Mouse (Mus musculus) heart, embryonic 11.5 days (tissue): Measurements from ENCODE around the gene C1ql1. TPM values are rescaled to one million over a fixed set of nuclear protein-coding genes. Genes with fewer than 3 reads are reported as not detected.

ENCODE experiments used
- ATAC-seq: fragments of 200-750 bp; cut with Nextera tagmentation; replicated peaks from 2 replicates; pipeline ENCODE4 v1.8.0; 2017; ENCODE audit warnings: moderate library complexity; ENCODE audit not compliant: insufficient number of reproducible peaks, low FRiP score, low TSS enrichment
- H3K27ac ChIP-seq: fragments of 300-500 bp; sonication (generic); 2 replicates; pipeline ENCODE4 v1.5.1; 2014; ENCODE audit warnings: mild to moderate bottlenecking, low read depth, low read length
- H3K27me3 ChIP-seq: fragments of 300-500 bp; sonication (generic); 2 replicates; pipeline ENCODE4 v1.6.1; 2014; ENCODE audit warnings: mild to moderate bottlenecking, low read length, mixed read lengths; ENCODE audit not compliant: control insufficient read depth, insufficient read depth
- H3K36me3 ChIP-seq: fragments of 300-500 bp; sonication (generic); 2 replicates; pipeline ENCODE4 v1.6.1; 2014; ENCODE audit warnings: mild to moderate bottlenecking, low read length, moderate library complexity, mixed read lengths; ENCODE audit not compliant: control insufficient read depth, insufficient read depth
- H3K4me1 ChIP-seq: fragments of 300-500 bp; sonication (generic); 2 replicates; pipeline ENCODE4 v1.6.1; 2014; ENCODE audit warnings: low read length; ENCODE audit not compliant: control insufficient read depth, insufficient read depth
- H3K4me2 ChIP-seq: fragments of 300-500 bp; sonication (generic); 2 replicates; pipeline ENCODE4 v1.6.1; 2014; ENCODE audit warnings: mild to moderate bottlenecking, moderate library complexity
- H3K4me3 ChIP-seq: fragments of 300-500 bp; sonication (generic); 2 replicates; pipeline ENCODE4 v1.5.1; 2014; ENCODE audit warnings: low read depth, low read length
- H3K9ac ChIP-seq: fragments of 300-500 bp; sonication (generic); 2 replicates; pipeline ENCODE4 v1.6.1; 2014; ENCODE audit warnings: mild to moderate bottlenecking, low read depth, low read length, moderate library complexity
- H3K9me3 ChIP-seq: fragments of 300-500 bp; sonication (generic); replicated peaks from 2 replicates; pipeline ENCODE4 v1.6.1; 2016; ENCODE audit warnings: low read length; ENCODE audit not compliant: control insufficient read depth
- WGBS: fragments of 180-500 bp; shearing (Covaris S2); extraction: QIAGEN DNeasy Blood & Tissue Kit; methylation state at CpG from one replicate; pipeline ENCODE4 v1.1.7; 2014; ENCODE audit not compliant: insufficient replicate concordance; 5-methylcytosine and 5-hydroxymethylcytosine counted together
- polyA plus RNA-seq: library from polyadenylated mRNA; unstranded; fragments of >200 nt; fragmentation: Nextera tagmentation; extraction: Ambion mirVana; gene quantifications from 2 replicates; pipeline ENCODE4 v1.2.1, GENCODE M21; 2014

Gene C1ql1
- polyA plus RNA-seq, 1 experiment from 2014 or later, result 0.76 TPM

DNA sequence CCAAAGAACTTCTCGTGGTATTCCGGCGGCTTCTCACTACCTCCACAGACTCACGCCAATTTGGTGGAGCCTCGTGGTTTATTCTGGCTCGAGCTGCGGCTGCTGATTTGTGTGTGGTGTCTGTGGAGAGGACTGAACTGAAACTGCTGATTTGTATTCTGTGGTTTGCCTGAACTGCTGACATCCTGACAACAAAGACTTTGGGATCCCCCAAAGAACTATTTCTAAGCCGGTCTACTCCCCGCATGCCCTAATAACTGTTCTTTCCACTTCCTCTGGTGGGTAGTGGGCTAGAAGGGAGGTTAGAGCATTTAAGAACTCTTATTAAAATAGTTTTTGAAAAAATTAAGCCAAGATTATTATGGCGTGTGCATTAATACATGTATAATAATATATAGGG lies 15.8 kb downstream of the C1ql1 start:
- no peaks in the 10 kb centered on the region for H3K27me3 ChIP-seq
- H3K4me2 ChIP-seq, result no peak overlapping the region
- no peaks in the 10 kb centered on the region for H3K36me3 ChIP-seq
- H3K4me1 ChIP-seq, result no peaks in the 10 kb centered on the region
- no peak overlapping the region for H3K4me3 ChIP-seq
- no peak overlapping the region for H3K9ac ChIP-seq
- no peak overlapping the region for H3K27ac ChIP-seq
- ATAC-seq, result no peak
- WGBS, result 87% methylated on average over 10 of the region's 10 CpGs
- no peaks in the 10 kb centered on the region for H3K9me3 ChIP-seq

DNA sequence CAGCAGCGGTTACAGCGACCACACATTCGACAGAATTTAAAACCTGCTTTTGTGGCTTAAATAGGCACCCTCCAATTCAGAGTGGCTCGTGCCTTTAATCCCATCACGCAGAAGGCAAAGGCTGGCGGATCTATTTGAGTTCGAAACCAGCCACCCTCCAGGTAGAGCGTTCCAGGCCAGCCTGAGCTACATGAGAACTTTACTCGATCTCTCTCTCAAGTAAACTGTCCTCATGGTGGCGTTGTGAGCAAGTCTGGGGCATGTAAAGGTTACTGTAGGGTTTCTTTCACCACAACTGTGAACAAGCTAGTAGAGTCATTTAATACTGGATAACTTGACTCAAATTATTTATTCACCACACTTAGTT lies 21.2 kb downstream of the C1ql1 start:
- 0 out of 2 replicates have a peak, but pooled peaks cover 2% of the 10 kb centered on the region for H3K36me3 ChIP-seq
- peaks cover 8% of the 10 kb centered on the region; the same call in 1 of the 2 replicates for H3K4me1 ChIP-seq
- H3K9ac ChIP-seq, result peak overlapping the region; percentile 90
- H3K27ac ChIP-seq, result peak overlapping the region; percentile 92
- no peaks in the 10 kb centered on the region for H3K27me3 ChIP-seq
- peak overlapping the region; percentile 70 for H3K4me2 ChIP-seq
- 2% methylated on average over 10 of the region's 10 CpGs for WGBS
- no peaks in the 10 kb centered on the region for H3K9me3 ChIP-seq
- peak; percentile 28; the same call in 1 of the 2 replicates for ATAC-seq
- peak overlapping the region; percentile 83 for H3K4me3 ChIP-seq

DNA sequence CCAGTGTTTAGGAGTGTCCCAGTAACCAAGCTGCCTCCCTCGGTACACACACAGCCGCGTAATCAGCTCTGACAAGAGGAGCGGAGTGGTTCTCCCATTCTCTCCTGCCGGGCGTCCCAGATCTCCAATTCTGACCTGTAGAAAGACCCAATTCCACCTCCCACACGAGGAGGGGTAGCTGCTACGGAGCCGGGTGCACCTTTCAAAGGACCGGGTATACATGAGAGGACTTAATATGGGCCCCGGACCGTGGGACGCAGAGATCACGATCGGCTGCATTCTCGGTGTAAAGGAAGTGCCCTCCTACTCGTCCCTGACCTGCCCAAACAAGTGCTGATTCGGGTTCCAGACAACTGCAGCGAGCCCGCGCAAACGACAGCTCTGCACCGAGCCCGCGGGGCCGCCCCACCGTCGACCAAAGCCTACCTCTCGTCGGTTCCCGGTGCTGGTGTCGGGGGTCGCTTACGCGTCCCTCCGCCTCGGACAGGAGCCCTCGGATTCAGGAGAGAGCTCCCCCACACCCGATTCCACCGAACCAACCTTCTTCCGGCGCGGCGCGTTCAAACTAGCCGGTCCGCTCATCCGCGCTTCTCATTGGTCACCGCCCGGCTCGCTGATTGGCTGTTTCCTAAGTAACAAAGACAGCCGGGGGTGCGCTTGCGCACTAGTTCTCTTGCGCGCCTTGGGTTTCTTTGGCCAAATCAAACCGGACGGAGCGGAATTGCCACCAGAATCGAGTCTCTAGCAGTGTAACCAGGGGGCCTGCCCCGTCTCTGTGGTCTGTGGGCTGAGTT lies 21.7 kb downstream of the C1ql1 start, which contains the start of gene Kif18b:
Gene Kif18b, minus strand, starts transcription at position 568 of the 794 bp plus-strand sequence.
- peaks cover 8% of the 10 kb centered on the region; the same call in 1 of the 2 replicates for H3K4me1 ChIP-seq
- 0 out of 2 replicates have a peak, but pooled peaks cover 2% of the 10 kb centered on the region for H3K36me3 ChIP-seq
- no peaks in the 10 kb centered on the region for H3K9me3 ChIP-seq
- H3K4me2 ChIP-seq, result peak within 1 kb of the TSS; percentile 70
- peak within 1 kb of the TSS; percentile 92 for H3K27ac ChIP-seq
- under 1% methylated on average over 62 of the region's 62 CpGs for WGBS
- H3K9ac ChIP-seq, result peak within 1 kb of the TSS; percentile 90
- H3K27me3 ChIP-seq, result no peaks in the 10 kb centered on the region
- H3K4me3 ChIP-seq, result peak within 1 kb of the TSS; percentile 83
- ATAC-seq, result peak; percentile 87

DNA sequence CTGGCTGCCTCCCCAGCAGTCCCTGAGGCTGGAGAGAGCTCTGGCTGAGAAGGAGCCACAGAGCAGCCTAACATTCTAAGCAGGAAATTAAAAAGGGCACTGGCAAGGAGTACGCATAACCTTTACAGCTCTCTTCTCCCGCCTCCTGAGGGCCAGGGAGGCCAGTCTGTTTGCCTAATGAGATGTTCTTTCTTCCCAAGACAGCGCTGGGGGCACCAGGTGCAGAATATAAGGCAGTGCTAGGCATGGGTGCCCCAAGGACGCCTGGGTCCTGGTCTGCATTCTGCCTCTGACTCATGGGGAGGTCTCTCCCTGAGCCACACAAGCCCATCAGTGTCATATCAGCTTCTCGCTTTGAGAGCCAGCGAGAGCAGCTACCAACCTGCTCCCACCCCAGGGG lies 25.0 kb downstream of the C1ql1 start:
- Histone ChIP-seq H3K4me2 (no peak overlapping the region), H3K9ac (no peak overlapping the region), H3K27ac (no peak overlapping the region), H3K36me3 (0 out of 2 replicates have a peak, but pooled peaks cover 2% of the 10 kb centered on the region), H3K4me3 (no peak overlapping the region), H3K27me3 (no peaks in the 10 kb centered on the region), H3K9me3 (no peaks in the 10 kb centered on the region), H3K4me1 (peaks cover 8% of the 10 kb centered on the region; the same call in 1 of the 2 replicates)
- WGBS, result 79% methylated on average over 6 of the region's 6 CpGs
- ATAC-seq, result no peak

DNA sequence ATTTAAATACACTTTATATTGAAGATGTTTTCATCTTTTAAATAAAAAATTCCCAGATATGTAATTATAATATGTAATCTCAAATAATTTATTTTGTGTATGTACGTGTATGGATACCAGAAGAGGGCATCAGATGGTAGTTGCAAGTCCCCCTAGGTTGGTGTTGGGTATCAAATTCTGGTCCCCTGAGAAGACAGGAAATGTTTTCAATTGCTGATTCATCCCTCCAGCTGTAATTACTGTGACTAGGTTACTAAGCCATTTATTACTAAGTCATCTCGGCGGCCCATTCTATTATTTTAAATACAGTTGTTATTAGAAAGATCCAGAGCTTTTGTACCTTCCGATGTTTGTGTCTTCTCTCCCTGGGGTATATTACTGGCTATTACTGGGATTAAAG lies 28.4 kb downstream of the C1ql1 start:
- no peak for ATAC-seq
- no peaks in the 10 kb centered on the region for H3K9me3 ChIP-seq
- H3K9ac ChIP-seq, result no peak overlapping the region
- no peaks in the 10 kb centered on the region for H3K27me3 ChIP-seq
- H3K36me3 ChIP-seq, result peaks cover 23% of the 10 kb centered on the region
- H3K4me3 ChIP-seq, result no peak overlapping the region
- no peak overlapping the region for H3K4me2 ChIP-seq
- H3K4me1 ChIP-seq, result peaks cover 5% of the 10 kb centered on the region; the same call in 1 of the 2 replicates
- 96% methylated on average over 4 of the region's 4 CpGs for WGBS
- H3K27ac ChIP-seq, result no peak overlapping the region

DNA sequence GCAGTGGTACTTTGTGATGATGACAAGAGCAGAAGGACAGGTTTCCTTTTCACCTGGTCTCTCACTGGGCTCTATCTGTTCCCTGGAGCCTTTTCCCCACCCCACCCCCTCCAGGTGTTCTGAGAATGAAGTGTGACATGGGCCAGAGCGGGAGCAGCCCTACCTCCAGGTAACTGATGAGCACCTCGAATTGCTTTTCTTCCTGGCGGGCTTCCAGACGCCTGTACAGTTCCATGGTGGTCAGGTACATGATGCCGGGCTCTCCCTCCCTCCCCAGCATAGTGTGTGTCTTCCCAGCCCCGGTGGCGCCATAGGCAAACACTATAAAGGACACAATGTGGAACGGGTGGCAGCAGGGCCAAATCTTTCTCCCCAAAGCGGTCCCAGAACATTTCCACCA lies 31.1 kb downstream of the C1ql1 start:
- ATAC-seq, result no peak
- H3K4me3 ChIP-seq, result no peak overlapping the region
- no peak overlapping the region for H3K27ac ChIP-seq
- no peak overlapping the region for H3K9ac ChIP-seq
- no peak overlapping the region for H3K4me2 ChIP-seq
- WGBS, result 90% methylated on average over 9 of the region's 9 CpGs
- H3K36me3 ChIP-seq, result peaks cover 20% of the 10 kb centered on the region
- H3K27me3 ChIP-seq, result no peaks in the 10 kb centered on the region
- H3K9me3 ChIP-seq, result no peaks in the 10 kb centered on the region
- H3K4me1 ChIP-seq, result no peaks in the 10 kb centered on the region

DNA sequence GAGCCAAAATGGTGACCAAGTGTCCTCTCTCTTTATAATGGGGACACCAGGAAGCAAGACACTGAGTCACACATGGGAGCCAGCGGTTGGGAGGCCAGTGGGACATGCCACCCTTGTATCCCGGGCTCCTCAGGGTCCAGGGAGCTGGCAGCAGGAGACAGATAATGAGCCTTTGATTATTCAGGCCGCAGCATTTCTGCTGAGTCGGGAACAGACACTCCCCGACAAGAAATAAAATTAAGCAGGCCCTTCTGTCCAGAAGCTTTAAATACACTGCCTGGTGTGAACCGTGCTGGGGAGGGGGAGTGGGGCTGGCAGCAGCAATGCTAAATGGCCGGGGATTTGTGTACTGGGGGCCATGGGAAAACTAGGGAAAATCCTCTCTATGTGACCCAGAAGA lies 35.1 kb downstream of the C1ql1 start:
- Histone ChIP-seq H3K27me3 (no peaks in the 10 kb centered on the region), H3K27ac (no peak overlapping the region), H3K4me3 (no peak overlapping the region), H3K36me3 (peaks cover 40% of the 10 kb centered on the region), H3K9me3 (no peaks in the 10 kb centered on the region), H3K9ac (no peak overlapping the region), H3K4me2 (no peak overlapping the region), H3K4me1 (no peaks in the 10 kb centered on the region)
- 74% methylated on average over 7 of the region's 7 CpGs for WGBS
- no peak for ATAC-seq

DNA sequence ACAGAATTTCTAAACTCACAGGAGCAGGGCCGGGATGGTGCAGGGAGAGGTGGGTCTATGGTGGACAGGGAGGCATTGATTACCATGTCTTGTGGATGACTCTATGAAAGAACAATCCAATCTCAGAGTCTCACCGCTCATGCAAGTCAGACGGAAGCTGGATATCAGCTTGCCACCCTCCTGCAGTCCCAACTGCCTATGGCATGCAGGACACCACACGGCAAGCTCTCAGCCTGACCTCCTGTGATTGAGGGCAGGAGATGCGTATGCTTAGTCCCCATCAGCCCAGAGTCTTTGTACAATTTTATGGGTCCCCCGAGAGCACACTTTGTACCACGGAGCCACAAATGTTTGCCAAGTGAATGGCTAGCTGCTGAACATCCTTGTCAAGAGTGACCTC lies 42.8 kb downstream of the C1ql1 start:
- Histone ChIP-seq H3K9me3 (no peaks in the 10 kb centered on the region), H3K36me3 (peaks cover 13% of the 10 kb centered on the region), H3K4me1 (no peaks in the 10 kb centered on the region), H3K27me3 (no peaks in the 10 kb centered on the region; the same call in 1 of the 2 replicates), H3K4me3 (no peak overlapping the region), H3K9ac (no peak overlapping the region), H3K27ac (no peak overlapping the region), H3K4me2 (no peak overlapping the region)
- WGBS, result 79% methylated on average over 7 of the region's 7 CpGs
- no peak for ATAC-seq

DNA sequence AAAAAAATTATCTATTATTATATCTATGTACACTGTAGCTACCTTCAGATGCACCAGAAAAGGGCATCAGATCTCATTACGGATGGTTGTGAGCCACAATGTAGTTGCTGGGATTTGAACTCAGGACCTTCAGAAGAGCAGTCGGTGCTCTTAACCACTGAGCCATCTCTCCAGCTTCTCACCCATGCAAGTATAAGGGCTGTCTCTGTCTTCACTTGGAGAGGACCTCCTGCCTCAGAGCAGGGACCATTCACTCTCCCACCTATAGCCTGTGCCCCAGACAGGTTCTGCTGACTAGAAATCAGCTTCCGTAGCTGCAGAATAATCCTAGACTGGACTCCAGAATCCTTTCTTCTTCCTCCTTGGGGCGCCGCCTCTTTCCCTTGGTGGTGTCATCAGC lies 44.4 kb downstream of the C1ql1 start:
- Histone ChIP-seq H3K9ac (no peak overlapping the region), H3K36me3 (0 out of 2 replicates have a peak, but pooled peaks cover 2% of the 10 kb centered on the region), H3K27ac (no peak overlapping the region), H3K27me3 (peaks cover 7% of the 10 kb centered on the region), H3K4me1 (no peaks in the 10 kb centered on the region), H3K4me3 (no peak overlapping the region), H3K9me3 (no peaks in the 10 kb centered on the region), H3K4me2 (no peak overlapping the region)
- WGBS, result 75% methylated on average over 5 of the region's 5 CpGs
- no peak for ATAC-seq
